Mouse (Mus musculus) mesoderm, embryonic 11.5 days (tissue): ENCODE measurements around the gene Msi2.

ENCODE experiments used
- DNase-seq: peaks from one replicate; pipeline ENCODE4 v3.0.0-alpha.2; 2012; ENCODE audit warnings: low read depth, low spot score

Gene Msi2

GRCm38 (mm10) chr11:88515736-88516583, 202.4 kb downstream of the Msi2 start:
- DNase-seq = no peak

GRCm38 (mm10) chr11:88515267-88515666, 203.0 kb downstream of the Msi2 start:
- no peak for DNase-seq

- DNase-seq = no peak
Measured at GRCm38 (mm10) chr11:88514151-88514926, 204.0 kb downstream of the Msi2 start.

DNA sequence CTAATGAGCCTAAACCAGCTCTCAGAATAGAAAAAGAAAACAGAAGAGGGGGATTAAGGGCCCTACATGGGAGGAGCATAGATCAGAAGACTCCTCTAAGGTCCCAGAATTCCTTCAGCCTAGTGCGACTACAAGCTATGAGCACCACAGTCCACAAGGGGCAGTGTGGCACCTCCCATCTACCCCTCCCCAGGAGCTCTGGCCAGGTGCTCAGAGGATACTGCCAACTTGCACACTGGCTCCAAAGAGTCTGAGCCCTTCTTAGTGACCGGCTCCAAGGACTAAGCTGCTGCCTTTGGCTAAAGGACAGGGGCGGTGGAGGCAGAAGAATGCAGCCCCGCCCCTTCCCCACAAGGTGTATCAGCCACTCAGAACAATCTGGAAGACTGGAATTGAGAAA, 205.7 kb downstream of the Msi2 start:
- no peak for DNase-seq

DNA sequence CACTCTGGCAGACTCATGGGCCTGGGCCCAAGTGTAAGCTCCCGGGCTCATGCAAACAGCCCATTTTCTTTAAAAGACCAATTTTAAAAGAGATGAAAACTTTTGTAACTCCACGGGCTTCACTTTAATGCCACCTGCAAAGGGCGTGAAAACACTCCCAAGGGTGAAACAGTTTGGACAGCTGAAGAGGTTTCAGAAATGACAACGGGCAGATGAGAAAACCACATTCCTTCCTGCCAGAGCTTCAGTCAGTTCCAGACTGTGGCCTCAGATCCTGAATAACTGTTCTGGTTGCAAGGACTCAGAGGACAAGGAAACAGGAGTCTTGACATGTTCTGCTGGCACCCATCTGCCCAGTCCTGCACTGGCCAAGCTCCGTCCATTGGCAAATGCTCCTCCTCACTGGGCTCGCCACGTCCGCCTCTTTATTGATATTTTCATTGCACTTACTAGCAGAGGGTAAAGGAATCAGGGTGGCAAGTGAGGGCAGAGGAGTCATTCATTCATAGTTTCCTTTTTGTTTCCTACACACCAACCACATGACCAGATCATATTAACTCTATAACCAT, 207.9 kb downstream of the Msi2 start:
- DNase-seq = no peak

GRCm38 (mm10) chr11:88509464-88509863, 208.8 kb downstream of the Msi2 start:
- DNase-seq = no peak

GRCm38 (mm10) chr11:88508133-88508532, 210.2 kb downstream of the Msi2 start:
- no peak for DNase-seq

- DNase-seq = no peak
Measured at GRCm38 (mm10) chr11:88506544-88507419, 211.5 kb downstream of the Msi2 start.

DNA sequence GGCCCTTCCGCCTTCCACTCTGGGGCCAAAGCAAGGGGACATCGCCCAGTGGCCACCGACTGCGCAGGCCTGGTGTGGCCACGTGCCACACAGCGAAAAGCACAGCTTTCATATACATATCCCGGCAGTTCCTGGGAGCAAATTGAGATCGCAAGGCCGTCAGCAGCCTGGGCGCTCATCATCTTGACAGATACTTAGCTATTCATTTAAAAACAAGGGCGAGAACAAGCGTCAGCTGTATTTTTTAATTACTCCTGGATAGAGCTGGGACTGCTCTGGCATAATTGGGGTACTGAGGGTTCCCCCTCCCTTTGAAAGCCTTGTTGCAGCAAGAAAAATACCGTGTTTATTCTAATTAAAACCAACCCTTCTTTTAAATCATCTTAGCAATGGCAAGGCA, 212.2 kb downstream of the Msi2 start:
- DNase-seq = no peak

DNA sequence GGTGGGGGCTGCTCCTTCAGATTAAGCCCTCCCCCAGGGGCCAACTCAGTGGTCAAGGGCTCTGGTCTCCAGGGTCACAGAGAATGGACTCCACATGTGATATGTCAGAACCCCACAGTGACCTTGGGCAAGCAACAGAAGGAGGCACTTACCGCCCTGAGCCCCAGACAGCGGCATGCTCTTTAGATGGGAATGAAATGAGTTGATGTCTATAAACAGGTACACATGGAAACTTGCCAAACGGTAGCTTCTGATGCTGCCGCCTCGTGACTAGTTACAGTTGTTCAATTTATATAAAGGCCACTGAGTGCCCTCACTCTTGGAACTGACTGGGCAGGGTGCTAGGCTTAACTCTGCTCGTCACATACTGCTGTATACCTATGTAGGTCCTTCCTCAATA, 215.7 kb downstream of the Msi2 start:
- no peak for DNase-seq

- no peak for DNase-seq
Measured at GRCm38 (mm10) chr11:88498491-88498890, 219.8 kb downstream of the Msi2 start.

- no peak for DNase-seq
Measured at GRCm38 (mm10) chr11:88496460-88496859, 221.9 kb downstream of the Msi2 start.

DNA sequence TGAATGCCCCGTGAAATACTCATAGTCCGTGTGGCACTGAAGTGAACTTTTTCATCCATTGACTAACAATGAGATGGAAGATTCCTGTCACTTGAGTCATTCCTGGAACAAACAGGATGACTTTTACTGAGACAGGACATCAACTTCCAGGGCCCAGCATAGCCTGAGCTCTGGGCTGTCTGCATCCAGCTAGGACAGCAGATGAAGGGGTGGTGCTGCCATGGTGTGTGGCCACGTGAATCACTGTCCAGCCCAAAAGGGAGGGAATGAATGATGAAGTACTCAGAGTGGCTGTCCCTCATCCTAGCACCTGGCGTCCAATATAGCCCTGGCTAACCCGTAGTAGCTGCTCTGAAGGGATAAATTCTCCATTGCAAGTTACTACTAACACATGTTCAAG, 222.6 kb downstream of the Msi2 start:
- no peak for DNase-seq

DNA sequence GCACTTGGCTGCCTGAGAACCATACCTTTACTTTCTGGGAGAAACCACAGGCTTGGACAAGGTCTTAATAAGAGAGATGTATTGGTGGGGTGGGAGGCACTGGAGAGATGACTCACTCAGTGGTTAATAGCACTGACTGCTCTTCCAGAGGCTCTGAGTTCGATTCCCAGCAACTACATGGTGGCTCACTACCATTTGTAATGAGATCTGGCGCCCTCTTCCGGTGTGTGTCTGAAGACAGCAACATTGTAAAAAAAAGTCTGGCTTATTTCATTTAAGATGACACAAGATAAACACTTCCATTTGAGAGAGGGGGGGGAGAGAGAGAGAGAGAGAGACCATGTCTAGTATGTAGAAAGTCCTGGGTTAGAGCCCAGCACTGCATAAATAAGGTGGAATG, 223.3 kb downstream of the Msi2 start:
- DNase-seq = no peak

DNA sequence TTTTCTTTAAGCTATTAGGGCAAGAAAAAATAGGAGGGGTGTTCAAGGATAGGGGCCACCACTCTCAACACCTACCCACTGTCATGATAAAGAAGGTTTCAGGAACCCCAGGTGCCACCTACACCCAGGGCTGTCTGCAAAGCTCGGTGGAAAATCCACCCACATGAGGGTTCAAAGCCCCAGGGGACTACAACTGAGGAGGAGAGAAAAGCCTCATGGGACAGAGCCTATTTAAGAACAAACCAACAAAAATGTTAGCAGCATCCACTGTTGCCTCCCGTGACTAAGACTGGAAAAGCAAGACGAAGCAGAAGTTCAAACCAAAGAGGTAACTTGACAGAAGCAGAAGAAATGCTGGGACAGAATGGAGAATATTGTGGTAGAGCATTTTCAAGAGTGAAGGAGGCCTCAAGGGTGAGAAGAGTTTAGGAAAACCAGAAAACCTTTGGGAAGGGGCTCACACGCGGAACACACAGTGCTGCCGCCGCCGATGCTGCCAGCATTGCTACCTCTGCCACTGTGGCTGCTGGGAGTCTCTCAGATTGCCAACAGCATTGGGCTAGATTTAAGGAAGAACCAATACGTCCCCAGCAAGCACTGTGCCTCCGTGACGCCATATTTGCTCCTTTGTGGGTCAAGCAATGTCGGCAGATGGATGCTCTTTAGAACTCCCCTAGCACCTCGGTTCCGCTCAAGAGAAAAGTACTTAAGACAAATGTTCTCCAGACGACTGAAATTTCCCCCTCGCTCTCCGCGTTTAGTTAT, 224.3 kb downstream of the Msi2 start:
- no peak for DNase-seq

GRCm38 (mm10) chr11:88492585-88492984, 225.7 kb downstream of the Msi2 start:
- DNase-seq = no peak

DNA sequence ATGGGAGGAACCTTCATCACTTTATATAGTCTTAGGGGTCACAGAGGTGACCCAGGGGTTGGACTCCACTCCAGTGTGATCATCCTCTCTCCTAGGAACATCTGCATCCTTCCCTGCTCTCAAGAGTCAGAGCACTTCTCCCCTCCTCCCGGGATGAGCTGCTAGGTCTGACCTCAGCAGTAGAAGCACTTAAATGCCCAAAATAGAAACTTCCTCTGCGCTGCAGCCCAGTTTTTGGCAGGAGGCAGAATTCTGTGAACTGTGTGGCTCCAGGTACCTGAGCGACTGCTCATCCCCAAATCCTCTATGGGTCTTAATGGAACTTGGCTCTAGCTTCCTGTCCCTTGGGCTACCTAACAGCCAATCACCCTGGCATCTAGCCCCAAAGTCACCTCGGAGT, 228.3 kb downstream of the Msi2 start:
- no peak for DNase-seq

DNA sequence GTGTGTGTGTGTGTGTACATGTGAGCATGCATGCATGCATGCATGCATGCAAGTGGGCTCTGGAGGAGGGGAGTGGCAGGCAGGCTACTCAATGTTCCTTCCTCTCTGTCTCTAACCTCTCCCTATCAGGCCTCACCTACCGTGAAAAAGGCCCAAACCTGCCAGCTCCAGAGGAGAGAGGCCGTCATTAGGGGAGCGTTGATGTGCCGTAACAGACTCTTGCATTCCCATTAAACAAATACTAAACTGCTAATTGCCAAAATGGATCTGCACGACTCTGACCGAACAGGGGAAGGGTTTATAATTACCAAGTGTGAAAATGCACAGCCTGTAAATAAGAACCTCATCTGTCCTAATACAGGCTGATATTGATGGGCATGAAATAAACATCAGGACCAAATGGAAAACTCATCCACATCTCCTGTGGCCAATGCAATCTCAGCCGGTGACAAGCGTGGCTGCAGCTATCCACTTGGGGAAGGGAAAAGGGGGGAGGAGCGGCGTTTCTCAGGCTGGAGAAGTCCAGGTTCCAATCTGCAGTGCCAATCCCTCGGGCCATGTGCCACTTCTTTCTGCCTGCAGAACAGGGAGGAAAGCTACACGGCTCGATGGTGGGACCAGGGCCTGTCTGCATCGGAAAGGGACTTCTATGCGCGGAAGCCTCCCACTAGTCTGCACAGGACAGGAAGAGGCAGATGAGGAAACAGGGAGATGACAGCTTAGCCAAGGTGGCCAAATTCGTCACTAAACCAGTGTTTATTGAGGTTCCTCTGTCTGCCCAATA, 229.2 kb downstream of the Msi2 start:
- no peak for DNase-seq

DNA sequence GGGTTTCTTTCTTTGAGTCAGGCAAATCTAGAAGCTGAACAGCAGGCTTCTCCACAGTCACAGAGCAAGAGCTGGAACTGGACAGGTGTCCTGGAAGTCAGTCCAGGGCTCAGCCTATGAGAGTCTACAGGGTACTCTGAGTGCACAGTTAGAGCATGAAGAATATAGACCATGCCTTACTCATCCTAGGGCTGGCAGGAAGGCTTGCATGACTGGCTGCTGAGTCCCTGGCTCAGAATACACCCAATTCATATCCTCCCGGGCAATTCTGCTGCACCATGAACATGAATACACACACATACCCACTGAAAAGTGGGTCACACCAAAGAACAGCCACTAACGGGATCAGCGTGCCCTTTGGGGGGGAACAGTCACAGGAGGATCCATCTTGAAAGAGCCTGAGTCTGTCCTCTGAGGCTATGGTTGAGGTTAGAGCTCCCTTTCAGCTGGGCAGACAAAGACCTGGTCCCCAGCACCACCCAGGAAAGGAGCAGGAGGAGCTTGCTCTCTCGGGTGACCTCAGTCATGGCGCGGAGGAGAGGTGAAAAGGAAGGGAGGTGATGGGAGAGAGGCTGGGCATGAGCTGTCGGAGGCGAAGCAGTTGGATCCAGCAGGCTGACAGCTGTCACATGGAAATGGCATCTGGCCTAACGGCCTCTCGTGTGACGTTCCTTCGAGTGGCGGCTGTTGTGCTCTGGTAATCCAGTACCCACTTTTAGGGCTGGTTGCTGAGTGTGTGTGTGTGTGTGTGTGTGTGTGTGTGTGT, 230.0 kb downstream of the Msi2 start:
- no peak for DNase-seq
